Mouse (Mus musculus) spleen, adult 18-20 months (tissue): ENCODE measurements around the gene Dppa2.
"Not testable (repeated sequence)": the region's sequence is repeated elsewhere in the genome, so short reads cannot be mapped to it uniquely, and the experiment has no call there.

Experiments used
- DNase-seq, 2 experiments: peaks; one replicate each; pipeline ENCODE4 v3.0.0; 2022; ENCODE audit warnings: mixed read lengths in 2 of 2

Gene Dppa2

DNA sequence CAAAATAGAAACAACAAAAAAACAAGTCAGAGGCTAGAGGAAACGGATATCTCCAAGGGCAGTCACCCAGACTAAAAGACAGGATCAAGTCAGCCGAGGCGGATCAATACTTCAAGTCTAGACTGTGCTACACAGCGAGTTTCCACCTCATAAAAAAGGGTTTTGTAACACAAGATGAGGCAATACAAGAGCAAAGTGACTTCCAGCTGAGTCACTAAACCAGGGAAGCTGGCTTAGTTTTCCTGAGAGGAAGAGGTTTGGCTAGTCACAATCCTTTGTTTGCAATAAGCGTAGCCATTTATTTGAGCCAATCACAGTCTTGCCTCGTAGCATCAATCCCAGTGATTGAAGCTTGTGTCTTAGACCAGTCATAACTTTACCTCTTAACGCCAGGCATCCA, at the start of gene Dppa2:
Gene Dppa2 (plus strand): TSS at position 400 of the 400 bp plus-strand sequence.
- DNase-seq = no peak

DNA sequence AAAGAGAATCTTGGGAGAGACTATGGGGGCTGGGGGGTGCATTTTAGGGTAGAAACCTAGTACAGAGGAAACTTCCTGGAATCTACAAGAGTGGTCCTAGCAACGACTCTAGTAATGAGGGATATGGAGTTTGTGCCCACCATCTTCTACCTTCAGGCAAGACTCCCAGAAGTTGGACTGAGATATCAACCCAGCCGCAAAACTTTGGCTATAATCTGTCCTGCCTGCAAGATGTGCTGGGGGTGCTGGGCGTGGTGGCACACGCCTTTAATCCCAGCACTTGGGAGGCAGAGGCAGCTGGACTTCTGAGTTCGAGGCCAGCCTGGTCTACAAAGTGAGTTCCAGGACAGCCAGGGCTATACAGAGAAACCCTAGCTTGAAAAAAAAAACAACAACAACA, 49.1 kb upstream of the Dppa2 start:
- no peak for DNase-seq

- no peak for DNase-seq
These were observed 44.2 kb upstream of the Dppa2 start for GRCm38 (mm10) chr16:48259519-48259918.

DNA sequence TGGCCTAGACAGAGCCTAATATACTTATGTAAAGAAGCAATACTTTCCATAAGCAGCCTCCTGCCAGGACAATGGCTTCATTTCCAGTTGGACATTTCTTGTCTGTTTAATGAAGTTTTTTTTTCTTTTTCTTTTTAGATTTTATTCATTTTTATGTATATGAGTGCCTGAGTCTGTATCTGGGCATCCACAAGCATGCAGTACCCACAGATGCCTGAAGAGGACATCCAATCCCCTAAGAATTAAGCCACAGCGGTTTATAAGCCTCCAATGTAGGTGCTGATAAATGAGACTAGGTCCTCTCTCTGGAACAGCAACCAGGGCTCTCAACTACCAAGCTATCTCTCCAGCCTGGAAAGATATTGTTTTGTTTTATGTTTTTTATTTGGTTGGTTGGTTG, 40.8 kb upstream of the Dppa2 start:
- no peak for DNase-seq

GRCm38 (mm10) chr16:48265856-48266255, 37.9 kb upstream of the Dppa2 start:
- no peak for DNase-seq

- DNase-seq = no peak
These were observed 26.8 kb upstream of the Dppa2 start for GRCm38 (mm10) chr16:48276940-48277339.

GRCm38 (mm10) chr16:48280883-48281282, 22.8 kb upstream of the Dppa2 start:
- DNase-seq = no peak

DNA sequence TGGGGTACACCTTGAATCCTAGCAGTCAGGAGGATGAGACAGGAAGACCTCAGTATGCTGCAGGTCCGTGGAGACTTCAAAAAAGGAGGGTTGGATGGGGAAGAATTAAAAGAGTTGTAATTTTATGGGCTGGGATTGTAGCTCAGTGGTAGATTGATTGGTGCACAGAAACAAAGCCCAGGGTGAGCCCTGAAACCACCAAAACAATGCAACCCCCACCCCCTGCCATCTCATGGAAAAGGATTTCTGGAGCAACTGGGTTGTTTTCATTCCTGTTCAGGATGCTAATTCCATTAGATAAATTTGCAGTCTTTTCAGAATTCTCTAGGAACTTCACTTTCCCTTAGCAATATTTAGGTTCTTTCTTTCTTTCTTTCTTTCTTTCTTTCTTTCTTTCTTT, 20.9 kb upstream of the Dppa2 start:
- DNase-seq = no peak

- DNase-seq = no peak
These were observed 20.2 kb upstream of the Dppa2 start, which contains the start of gene Dppa4 for GRCm38 (mm10) chr16:48283517-48283916. Gene Dppa4 (plus strand): TSS chr16:48283733.

GRCm38 (mm10) chr16:48285517-48285916, 18.2 kb upstream of the Dppa2 start:
- no peak for DNase-seq

- no peak for DNase-seq
These were observed 6.1 kb upstream of the Dppa2 start for GRCm38 (mm10) chr16:48297384-48298136.

GRCm38 (mm10) chr16:48299884-48300283, 3.8 kb upstream of the Dppa2 start:
- no peak for DNase-seq

DNA sequence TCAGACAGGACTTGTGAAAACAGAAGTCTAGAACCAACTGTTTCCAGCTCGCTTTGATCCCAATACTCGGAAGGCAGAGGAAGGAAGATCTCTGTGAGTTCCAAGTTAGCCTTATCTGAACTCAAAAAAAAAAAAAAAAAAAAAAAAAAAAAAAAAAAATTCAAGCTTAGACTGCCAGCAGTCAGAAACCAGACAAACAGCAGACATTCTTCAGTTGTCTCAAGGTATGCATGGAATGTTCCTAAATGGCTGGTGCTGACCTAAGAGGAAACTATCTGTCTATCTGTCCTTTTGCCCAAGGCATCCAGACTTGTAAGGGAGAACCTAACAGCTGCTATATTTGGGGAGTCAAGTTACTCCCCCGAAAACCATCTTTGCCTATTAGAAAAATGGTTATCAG, 275 bp downstream of the Dppa2 start:
- DNase-seq = no peak

- not testable (repeated sequence) for DNase-seq
These were observed 5.2 kb downstream of the Dppa2 start for GRCm38 (mm10) chr16:48308916-48309315.

GRCm38 (mm10) chr16:48309912-48310630, 6.4 kb downstream of the Dppa2 start:
- DNase-seq = no peak

GRCm38 (mm10) chr16:48315294-48315693, 11.6 kb downstream of the Dppa2 start:
- DNase-seq = no peak

DNA sequence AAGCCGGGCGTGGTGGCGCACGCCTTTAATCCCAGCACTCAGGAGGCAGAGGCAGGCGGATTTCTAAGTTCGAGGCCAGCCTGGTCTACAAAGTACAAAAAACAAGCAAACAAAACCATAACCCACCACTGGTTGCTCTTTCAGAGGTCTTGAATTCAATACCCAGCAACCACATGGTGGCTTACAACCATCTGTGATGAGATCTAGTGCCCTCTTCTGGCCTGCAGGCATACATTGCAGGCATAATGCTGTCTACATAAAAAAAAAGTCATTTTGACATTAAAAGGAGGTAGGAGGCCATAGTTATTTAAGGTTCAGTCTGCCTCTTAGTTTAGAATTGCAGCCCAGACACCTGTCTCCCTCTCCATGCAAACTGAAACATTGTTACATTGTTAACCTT, 17.1 kb downstream of the Dppa2 start:
- no peak for DNase-seq

DNA sequence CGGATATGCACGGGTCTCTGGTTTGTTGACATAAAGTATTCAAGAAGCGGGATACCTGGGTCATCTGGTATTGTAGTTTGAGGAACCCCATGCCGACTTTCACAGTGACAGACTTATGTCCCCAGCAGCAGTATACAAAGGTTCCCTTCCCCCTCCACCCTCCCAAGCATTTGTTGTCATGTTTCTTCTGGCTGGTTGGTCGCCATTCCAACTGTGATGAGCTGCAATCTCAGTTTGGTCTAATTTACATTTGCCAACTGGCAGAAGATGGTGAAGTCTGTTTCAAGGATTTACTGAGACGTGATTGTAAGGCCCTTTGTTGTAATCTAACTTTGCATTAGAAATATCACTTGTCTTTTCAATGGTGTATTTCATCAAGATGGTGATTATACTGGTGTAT, 19.4 kb downstream of the Dppa2 start:
- no peak for DNase-seq

- no peak for DNase-seq
These were observed 20.1 kb downstream of the Dppa2 start for GRCm38 (mm10) chr16:48323602-48324345.

DNA sequence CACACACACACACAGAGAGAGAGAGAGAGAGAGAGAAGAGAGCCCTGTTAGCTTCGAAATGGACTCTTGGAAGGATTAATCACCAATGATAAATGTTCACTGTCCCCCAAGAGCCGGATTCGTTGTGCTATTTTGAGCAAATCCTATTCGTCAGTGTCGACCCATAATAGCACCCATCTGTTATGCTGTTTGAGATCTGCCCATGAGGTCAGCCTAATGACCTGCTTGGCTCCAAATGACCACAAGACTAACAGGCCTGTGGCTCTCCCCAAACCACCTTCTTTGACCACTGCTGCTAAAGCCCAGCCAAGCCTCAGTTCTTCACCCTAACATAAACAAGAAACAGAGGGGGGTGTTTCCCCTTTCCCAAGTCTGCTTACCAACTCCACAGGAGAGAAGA, 23.2 kb downstream of the Dppa2 start:
- DNase-seq = no peak

- DNase-seq = no peak
These were observed 24.7 kb downstream of the Dppa2 start for GRCm38 (mm10) chr16:48328420-48328819.

- no peak for DNase-seq
These were observed 28.1 kb downstream of the Dppa2 start for GRCm38 (mm10) chr16:48331822-48332221.

DNA sequence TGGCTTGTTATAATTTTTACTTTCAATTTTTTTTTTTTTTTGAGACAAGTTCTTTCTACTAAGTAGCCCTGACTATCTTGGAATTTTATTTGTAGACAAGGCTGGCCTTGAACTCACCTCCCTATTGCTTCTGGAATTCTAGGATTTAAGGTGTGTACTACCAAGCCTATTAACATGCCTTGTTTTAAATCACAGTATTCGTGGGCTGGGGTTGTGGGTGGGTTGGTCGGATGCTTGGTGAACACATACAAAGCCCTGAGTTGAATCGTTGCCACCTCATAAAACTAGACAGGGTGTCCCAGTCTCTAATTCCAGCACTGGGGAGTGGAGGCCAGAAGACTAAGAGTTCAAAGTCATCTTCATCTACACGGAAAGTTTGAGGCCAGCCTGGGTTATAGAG, 31.6 kb downstream of the Dppa2 start:
- DNase-seq = no peak

DNA sequence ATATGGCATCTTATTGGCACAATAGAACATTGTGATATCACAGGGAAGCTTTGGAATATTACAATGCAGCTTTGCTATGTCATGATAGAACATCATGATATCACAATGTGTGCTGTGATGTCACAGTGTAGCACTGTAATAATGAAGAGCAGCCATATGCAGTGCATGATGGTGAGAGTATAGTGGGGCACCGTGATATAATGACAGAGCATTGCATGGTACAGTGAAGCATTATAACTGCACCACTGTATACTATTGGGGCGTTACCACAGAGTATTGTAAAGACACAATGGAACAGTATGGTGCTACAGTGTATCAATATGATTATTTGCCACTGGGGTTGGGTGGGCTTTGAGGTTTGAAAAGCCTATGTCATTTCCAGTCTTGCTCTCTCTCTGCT, 40.5 kb downstream of the Dppa2 start:
- DNase-seq = no peak
